ENCODE assay signal across 9 mouse cellular contexts in the genomic region with DNA sequence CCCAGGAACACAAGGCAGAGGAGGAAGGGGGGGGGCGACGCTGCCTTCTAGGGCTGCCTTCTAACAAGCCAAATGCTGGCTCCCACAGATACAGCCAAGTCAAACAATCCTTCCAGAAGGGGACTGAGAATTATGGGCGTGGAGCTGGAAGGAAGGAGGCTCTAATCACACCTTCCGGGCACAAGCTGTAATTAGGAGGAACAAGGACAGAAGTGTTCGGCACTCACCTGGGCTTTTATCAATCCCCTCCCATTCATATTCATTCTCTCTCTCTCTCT. TPM values are rescaled to one million over a fixed set of nuclear protein-coding genes. Genes with fewer than 3 reads are reported as not detected.
A peak's percentile ranks its signal among the peaks of the same experiment; 100 is the strongest.
DNase-seq lines count a peak whose midpoint lies in the region; ATAC-seq and TF ChIP-seq lines count a peak whose summit lies in the region.
"Had no signal": no experiment of that assay in that cellular context is flagged by ENCODE, and none has a peak within 500 bp of the region (broad histone marks: within the 10 kb centered on the region; RNA-seq: fewer than 3 reads in every experiment).

No protein-coding gene starts in this region.

- H3K27ac ChIP-seq in liver, adult 2 months (replicated peaks; ENCODE audit: insufficient read depth, low read depth, low read length): 0 out of 2 replicates have a peak overlapping the region, but pooled peaks have one; percentile 3
- H3K27ac ChIP-seq in forebrain, embryonic 16.5 days (ENCODE audit: low read length): peak overlapping the region; percentile 39; the same call in 1 of the 2 replicates
- H3K27ac ChIP-seq in liver, embryonic 12.5 days: peak overlapping the region; percentile 50
- H3K27ac ChIP-seq in neural tube, embryonic 15.5 days (replicated peaks): 0 out of 2 replicates have a peak overlapping the region, but pooled peaks have one; percentile 49

- H3K4me1 ChIP-seq in liver, adult 2 months (ENCODE audit: control insufficient read depth, insufficient read depth, low read length): peaks cover 47% of the 10 kb centered on the region
- H3K4me1 ChIP-seq in forebrain, embryonic 16.5 days (replicated peaks; ENCODE audit: control insufficient read depth, insufficient read depth, low read length): peaks cover 69% of the 10 kb centered on the region
- H3K4me1 ChIP-seq in liver, embryonic 12.5 days: peaks cover 80% of the 10 kb centered on the region
- peaks cover 86% of the 10 kb centered on the region for H3K4me1 ChIP-seq in neural tube, embryonic 15.5 days

- no peak for ATAC-seq in forebrain, embryonic 16.5 days
- ATAC-seq in liver, embryonic 12.5 days: no peak
- 0 out of 2 replicates have a peak, but pooled peaks have one; percentile 19 for ATAC-seq in neural tube, embryonic 15.5 days (ENCODE audit: low FRiP score)
- no peak for ATAC-seq in erythroid progenitor cell, adult 5-6 weeks (replicated peaks; ENCODE audit: low FRiP score, poor library complexity, severe bottlenecking)

- no peak for TF ChIP-seq POLR2A in liver, adult 2 months (IDR thresholded peaks at IDR 0.05; ENCODE audit: extremely low read depth, insufficient read depth, low read length)

- TF ChIP-seq CTCF in liver, adult 2 months (IDR thresholded peaks at IDR 0.05; ENCODE audit: low read depth, low read length): no peak

- no peaks in the 10 kb centered on the region for H3K36me3 ChIP-seq in liver, adult 2 months (ENCODE audit: control insufficient read depth, insufficient read depth, low read length)
- H3K36me3 ChIP-seq in forebrain, embryonic 16.5 days (ENCODE audit: control insufficient read depth, insufficient read depth): no peaks in the 10 kb centered on the region
- H3K36me3 ChIP-seq in liver, embryonic 12.5 days: 0 out of 2 replicates have a peak, but pooled peaks cover 7% of the 10 kb centered on the region
- H3K36me3 ChIP-seq in neural tube, embryonic 15.5 days: no peaks in the 10 kb centered on the region

- peaks cover 69% of the 10 kb centered on the region for H3K79me2 ChIP-seq in liver, adult 2 months (ENCODE audit: control insufficient read depth, insufficient read depth, low read length)

- no peaks in the 10 kb centered on the region for H3K27me3 ChIP-seq in liver, adult 2 months (ENCODE audit: control insufficient read depth, insufficient read depth, low read length)
- no peaks in the 10 kb centered on the region for H3K27me3 ChIP-seq in forebrain, embryonic 16.5 days (replicated peaks; ENCODE audit: control insufficient read depth, insufficient read depth, low read length)
- no peaks in the 10 kb centered on the region for H3K27me3 ChIP-seq in liver, embryonic 12.5 days (replicated peaks)
- no peaks in the 10 kb centered on the region for H3K27me3 ChIP-seq in neural tube, embryonic 15.5 days (replicated peaks)

- intact Hi-C loops in gastrocnemius, postnatal 36 days (cut with DNase I): no loop called here

- H3K9me3 ChIP-seq in forebrain, embryonic 16.5 days (ENCODE audit: control insufficient read depth, low read length): no peaks in the 10 kb centered on the region
- no peaks in the 10 kb centered on the region for H3K9me3 ChIP-seq in liver, embryonic 12.5 days (replicated peaks)
- no peaks in the 10 kb centered on the region for H3K9me3 ChIP-seq in neural tube, embryonic 15.5 days (replicated peaks)

- no peak overlapping the region for H3K4me3 ChIP-seq in liver, adult 2 months (ENCODE audit: insufficient read depth, low read depth, low read length)
- H3K4me3 ChIP-seq in forebrain, embryonic 16.5 days (replicated peaks; ENCODE audit: low read length): peak overlapping the region; percentile 18
- no peak overlapping the region for H3K4me3 ChIP-seq in liver, embryonic 12.5 days
- peak overlapping the region; percentile 6; the same call in 1 of the 2 replicates for H3K4me3 ChIP-seq in neural tube, embryonic 15.5 days (replicated peaks)

- H3K4me2 ChIP-seq in forebrain, embryonic 16.5 days (ENCODE audit: low read length): peak overlapping the region; percentile 48
- peak overlapping the region; percentile 81 for H3K4me2 ChIP-seq in liver, embryonic 12.5 days
- H3K4me2 ChIP-seq in neural tube, embryonic 15.5 days: peak overlapping the region; percentile 60

- whole genome bisulfite sequencing in liver, adult 2 months: 5% methylated on average over 5 of the region's 5 CpGs
- 6% methylated on average over 5 of the region's 5 CpGs for WGBS in forebrain, embryonic 16.5 days
- WGBS in liver, embryonic 12.5 days (ENCODE audit: insufficient replicate concordance): 14% methylated on average over 5 of the region's 5 CpGs
- 13% methylated on average over 5 of the region's 5 CpGs for WGBS in neural tube, embryonic 15.5 days

- peak; percentile 52 for DNase-seq in liver, adult 2 months (ENCODE audit: extremely low read depth, low read depth, low spot score)
- no peak for DNase-seq in liver
- DNase-seq in ovary, postnatal 36 days (ENCODE audit: low spot score): no peak
- DNase-seq in gastrocnemius, postnatal 36 days: no peak
- DNase-seq: spleen, adult 18-20 months had no signal

- H3K9ac ChIP-seq in liver, adult 2 months (ENCODE audit: low read depth, low read length): no peak overlapping the region
- H3K9ac ChIP-seq in forebrain, embryonic 16.5 days (replicated peaks; ENCODE audit: low read depth, low read length): peak overlapping the region; percentile 16; the same call in 1 of the 2 replicates
- H3K9ac ChIP-seq in liver, embryonic 12.5 days: peak overlapping the region; percentile 19; the same call in 1 of the 2 replicates
- H3K9ac ChIP-seq in neural tube, embryonic 15.5 days (replicated peaks): no peak overlapping the region

RNA-seq across cellular contexts. Expression of a gene that starts 53.1 kb away (rescaled TPM):
- 24.3 and 31.0 TPM in 2 replicates for total RNA-seq in liver, adult 2 months (2014; rRNA removed)
- 32.1 and 44.5 TPM in 2 replicates for polyA plus RNA-seq in liver, adult 2 months (2012; rRNA removed)
- polyA plus RNA-seq in forebrain, embryonic 16.5 days (2015; fragmentation: Nextera tagmentation; extraction: Ambion mirVana): 74.3 and 79.0 TPM in 2 replicates
- polyA plus RNA-seq in liver, embryonic 12.5 days (2016; fragmentation: Nextera tagmentation; extraction: Ambion mirVana): 19.3 and 20.6 TPM in 2 replicates
- 51.4 and 64.5 TPM in 2 replicates for polyA plus RNA-seq in neural tube, embryonic 15.5 days (2015; fragmentation: Nextera tagmentation; extraction: Ambion mirVana)
- total RNA-seq in gastrocnemius, postnatal 36 days (2021): 10 to 100 TPM; 13.4 to 14.5 TPM
- total RNA-seq in erythroid progenitor cell, adult 5-6 weeks (2015; ENCODE audit: low replicate concordance): 2.5 and 6.7 TPM in 2 replicates
- total RNA-seq in erythroid progenitor cell, adult 5-6 weeks (2017; ENCODE audit: low replicate concordance): 3.3 and 4.7 TPM in 2 replicates

Comparison
In these comparisons a context has a peak if more than half of its experiments do, and no peak if none do; other contexts are left out.
1. H3K9ac ChIP-seq: peak in forebrain, embryonic 16.5 days (single experiment) and liver, embryonic 12.5 days (single experiment); none in liver, adult 2 months (single experiment) and neural tube, embryonic 15.5 days (single experiment).
2. H3K4me3 ChIP-seq: peak in forebrain, embryonic 16.5 days (single experiment) and neural tube, embryonic 15.5 days (single experiment); none in liver, adult 2 months (single experiment) and liver, embryonic 12.5 days (single experiment).
3. Peak in every context shown above with its lines, with median percentiles within 50 percentile points of each other: H3K27ac ChIP-seq and H3K4me2 ChIP-seq.